Mouse (Mus musculus): ENCODE results near the gene Igsf1.

Igsf1 gene

DNA sequence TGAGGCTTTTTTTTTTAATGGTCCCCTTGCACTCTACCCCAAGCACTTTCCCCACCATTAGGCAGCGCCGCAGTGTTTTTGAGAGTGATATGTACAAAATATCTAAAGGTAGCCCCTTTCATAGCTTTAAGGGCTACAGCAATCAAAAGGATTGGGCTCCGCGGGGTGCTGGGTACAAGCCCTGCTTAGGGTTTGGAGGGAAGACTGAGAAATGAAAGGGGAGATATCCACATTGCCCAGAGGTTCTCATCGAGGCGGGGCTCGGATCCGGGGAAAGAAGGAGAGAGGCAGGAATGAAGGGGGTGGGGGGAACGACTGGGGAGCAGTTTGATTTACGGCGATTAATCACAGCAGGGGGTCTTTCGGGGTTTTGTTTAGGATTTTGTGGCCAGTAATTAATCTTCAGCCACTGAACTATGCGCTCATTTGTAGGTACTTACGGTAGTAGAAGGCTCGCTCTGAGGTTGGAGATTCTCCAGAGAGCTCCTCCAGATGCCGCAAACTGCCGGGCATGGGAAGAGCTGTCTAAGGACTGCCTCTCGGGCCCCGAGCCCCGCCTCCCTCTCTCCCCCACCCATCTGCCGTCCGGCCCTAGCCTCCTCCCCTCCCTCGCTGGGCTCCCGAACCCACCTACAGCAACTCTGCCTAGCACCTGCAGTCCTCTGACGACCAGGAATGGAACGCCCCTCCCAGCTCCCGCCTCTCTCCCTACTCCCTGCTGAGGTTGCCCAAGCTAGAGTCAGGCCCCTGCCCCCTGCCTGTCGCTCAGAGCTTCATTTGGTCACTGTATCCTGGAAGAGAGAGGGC, at the start of gene Igsf1:
TSS of gene Igsf1 (minus strand) at position 537 of the 807 bp plus-strand sequence.
- DNase-seq (ENCODE audit: low read depth): no peak

DNA sequence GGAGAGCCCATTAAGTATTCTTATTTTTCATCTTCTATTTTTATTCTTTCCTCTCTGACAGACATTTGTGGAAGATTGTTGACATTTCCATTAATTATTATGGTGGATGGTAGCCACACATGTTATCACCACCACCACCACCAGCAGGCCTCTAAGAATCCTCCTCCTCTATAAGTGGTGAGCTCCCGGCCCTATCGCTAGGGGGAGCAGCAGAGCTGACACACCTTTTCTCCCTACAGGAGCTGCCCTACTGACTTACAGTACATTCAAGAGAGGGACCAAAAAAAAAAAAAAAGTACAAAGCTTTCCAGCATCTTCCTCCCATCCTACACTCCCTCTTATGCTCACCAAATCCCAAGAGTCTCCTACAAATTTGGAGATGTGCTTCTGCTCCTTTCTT, 26.7 kb downstream of the Igsf1 start:
- no peak for DNase-seq (ENCODE audit: low read depth)

DNA sequence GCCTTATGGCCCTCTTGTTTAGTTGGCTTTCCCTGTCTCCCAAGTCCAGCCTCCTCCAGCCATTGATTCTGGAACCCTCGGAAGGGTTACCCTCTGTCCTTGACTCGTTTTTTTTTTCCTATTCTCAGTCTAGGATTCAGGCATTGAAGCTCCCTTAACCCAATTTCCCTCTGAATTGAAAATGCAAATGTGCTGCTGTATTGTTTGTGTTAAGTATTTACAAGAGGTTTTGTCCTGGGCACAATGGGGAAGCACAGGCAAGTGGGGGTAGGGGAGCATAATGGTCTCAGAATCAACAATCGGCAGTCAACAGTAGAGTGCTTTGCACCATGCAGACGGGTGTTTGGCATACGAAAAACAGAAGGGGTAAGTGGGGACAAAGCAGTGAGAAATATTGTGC, 52.4 kb downstream of the Igsf1 start:
- no peak for DNase-seq (ENCODE audit: low read depth)

DNA sequence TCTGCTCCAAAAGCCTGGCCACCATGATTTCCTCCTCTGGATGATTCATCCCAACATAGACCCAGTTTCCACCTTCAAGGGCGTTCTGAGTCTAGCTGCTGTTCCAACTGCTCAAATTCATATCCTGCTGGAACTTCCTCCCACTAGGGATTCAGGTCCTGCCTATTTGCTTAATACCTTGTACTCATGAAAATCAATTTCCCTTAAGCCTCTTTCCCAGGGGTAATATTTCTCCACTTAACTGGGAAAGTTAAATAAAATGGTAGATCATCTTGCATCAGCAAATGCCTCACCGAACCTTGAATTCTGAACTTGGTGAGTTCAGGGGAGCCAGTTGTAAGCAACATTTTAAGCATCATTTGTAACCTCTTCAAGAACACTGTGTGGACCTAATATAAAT, 62.6 kb downstream of the Igsf1 start, which contains the start of gene Olfr1321:
TSS of gene Olfr1321 (minus strand) at position 101 of the 400 bp plus-strand sequence.
- no peak for DNase-seq (ENCODE audit: low read depth)

Measured in c-Kit-positive CD71-positive TER-119-negative erythroid progenitor cells, embryonic 14.5 days (primary cell).